Mouse (Mus musculus): ENCODE measurements around the gene Rbfox1.

Gene Rbfox1

DNA sequence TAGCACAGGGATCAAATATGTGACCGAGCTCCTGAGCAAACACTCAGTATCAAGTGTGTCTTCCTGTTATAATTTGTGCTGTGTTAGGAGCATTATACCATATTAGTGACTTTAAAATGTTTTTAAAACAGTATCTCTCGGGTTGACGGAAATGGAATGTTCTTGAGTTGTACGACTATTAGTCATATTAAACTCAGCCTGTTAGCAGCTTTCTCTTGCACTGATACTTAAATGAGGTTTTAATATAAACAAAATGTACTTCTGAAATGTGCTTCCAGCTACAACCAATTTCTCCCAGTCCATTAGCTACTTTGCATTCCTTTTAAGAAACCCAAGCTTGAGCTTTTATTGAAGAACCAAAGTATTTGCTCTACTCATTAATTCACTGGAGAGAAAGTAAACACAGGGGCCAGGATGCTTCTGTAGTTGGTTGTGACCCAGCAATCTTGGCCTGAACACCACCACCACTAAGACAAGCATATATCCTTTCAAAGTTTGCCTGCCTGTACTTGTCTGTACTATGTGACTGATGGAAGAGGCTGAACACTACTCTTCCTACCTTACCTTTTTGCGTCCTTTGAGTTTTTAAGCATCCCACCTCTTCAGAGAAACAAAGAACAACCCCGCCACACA lies 944.9 kb downstream of the Rbfox1 start:
- in situ Hi-C loops (cut with MboI; ENCODE audit: low pct_unique_long_range_greater_than_20kb in 1 of 2, low sequenced_read_pairs in 2 of 2, unreplicated experiment in 1 of 2), result no loop called here

DNA sequence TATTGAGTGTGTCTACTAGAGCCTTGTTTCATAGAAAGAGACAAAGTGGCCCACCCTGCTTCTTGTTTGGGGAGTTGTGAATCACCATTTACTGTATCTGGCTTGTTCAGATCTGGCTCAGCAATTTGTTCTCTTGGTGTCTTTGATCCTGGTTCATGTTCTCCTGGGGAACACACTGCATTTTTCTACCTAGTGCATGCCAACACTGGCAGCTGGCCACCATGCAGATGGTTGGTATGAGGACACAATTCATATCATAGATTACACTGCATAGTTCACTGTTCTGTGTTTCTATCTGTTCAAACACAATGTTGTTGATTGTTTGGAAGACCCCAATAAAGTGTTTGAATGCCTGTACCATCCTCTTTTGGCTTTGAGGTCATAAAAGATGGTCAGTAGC lies 948.3 kb downstream of the Rbfox1 start:
- in situ Hi-C loops (cut with MboI; ENCODE audit: low pct_unique_long_range_greater_than_20kb in 1 of 2, low sequenced_read_pairs in 2 of 2, unreplicated experiment in 1 of 2), result no loop called here

DNA sequence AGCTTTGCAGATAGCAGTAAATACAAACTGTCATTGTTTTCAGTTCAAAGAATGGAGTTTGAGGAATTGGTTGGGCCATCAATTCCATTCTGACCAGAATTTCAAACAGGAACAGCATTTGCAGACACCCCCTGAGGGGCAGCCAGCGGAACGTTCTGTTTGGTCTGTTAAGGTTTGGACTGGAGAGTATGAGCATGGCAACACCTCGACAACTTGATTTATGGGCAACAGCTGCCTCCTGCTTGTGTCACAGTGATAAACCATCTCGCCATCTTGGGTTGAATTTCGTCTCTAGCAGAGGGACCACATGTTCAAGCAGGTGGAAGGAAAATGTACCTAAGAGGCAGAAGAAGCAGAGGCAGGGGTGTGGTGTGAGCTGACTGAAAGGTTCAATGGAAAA lies 949.9 kb downstream of the Rbfox1 start:
- in situ Hi-C loops (cut with MboI; ENCODE audit: low pct_unique_long_range_greater_than_20kb in 1 of 2, low sequenced_read_pairs in 2 of 2, unreplicated experiment in 1 of 2), result no loop called here

DNA sequence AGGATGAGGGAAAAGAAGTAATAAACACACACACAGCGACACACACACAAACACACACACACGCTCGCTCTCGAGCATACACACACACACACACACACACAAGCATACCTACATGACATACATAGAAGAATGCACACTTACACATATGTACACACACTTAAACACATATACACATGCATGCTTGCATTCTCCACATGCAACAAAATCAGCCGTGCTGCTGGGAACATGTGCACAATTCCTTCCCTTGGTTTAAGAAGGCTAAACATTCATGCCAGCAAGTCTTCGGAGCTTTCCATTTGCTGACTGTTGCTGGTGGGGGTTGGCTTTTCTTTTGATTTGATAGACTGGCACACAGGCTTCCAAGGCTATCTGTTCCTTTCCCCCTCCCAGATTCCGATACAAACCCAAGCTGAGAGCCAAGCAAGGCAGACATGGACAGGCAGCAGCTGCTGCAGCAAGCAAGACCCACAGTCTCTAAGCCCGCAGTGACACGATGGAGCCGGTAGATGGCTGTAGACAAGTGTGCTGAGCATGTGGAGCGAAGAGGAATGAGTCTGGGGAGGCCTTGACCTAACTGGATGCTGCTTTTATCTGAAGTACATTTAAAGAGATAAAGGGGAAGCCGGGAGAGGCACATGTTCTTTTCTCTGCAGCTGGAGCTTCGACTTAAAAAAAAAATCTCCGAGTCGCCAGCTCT lies 954.3 kb downstream of the Rbfox1 start:
- in situ Hi-C loops (cut with MboI; ENCODE audit: low pct_unique_long_range_greater_than_20kb in 1 of 2, low sequenced_read_pairs in 2 of 2, unreplicated experiment in 1 of 2), result no loop called here

DNA sequence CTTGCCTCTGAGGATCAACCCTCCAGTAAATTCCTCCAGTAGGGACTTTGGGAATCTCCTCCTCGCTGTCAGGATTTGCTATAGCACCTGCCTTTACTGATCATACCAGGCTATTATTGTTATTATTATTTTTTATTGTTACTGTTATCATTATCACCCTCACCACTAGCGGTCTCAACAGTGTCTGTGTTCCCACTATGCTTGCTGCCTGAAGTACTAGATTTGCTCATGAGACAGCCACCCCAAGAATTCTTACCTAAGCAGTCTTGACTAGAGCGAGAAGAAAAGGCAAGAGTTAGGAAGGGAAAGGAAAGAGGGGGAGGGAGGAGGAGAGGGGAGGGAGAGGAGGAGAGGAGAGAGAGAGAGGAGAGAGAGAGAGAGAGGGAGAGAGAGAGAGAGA lies 954.9 kb downstream of the Rbfox1 start:
- in situ Hi-C loops (cut with MboI; ENCODE audit: low pct_unique_long_range_greater_than_20kb in 1 of 2, low sequenced_read_pairs in 2 of 2, unreplicated experiment in 1 of 2), result no loop called here

DNA sequence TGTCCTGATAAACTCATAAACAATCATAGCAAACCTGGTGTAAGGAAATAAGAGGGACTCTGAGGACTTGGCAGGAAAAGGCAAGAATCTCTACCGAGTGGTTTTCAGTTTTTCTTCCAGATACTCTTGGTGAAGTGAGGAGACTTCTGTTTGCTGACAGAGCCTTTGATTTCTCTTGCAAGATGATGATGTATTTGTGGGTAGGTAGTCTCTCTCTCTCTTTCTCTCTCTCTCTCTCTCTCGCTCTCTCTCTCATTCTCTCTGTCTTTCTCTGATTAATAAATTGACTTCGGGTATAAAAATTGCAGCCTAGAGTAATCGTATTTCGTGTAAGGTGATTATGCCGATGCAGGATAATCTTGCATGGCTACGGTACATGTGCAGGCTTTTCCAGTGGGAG lies 955.3 kb downstream of the Rbfox1 start:
- in situ Hi-C loops (cut with MboI; ENCODE audit: low pct_unique_long_range_greater_than_20kb in 1 of 2, low sequenced_read_pairs in 2 of 2, unreplicated experiment in 1 of 2), result no loop called here

DNA sequence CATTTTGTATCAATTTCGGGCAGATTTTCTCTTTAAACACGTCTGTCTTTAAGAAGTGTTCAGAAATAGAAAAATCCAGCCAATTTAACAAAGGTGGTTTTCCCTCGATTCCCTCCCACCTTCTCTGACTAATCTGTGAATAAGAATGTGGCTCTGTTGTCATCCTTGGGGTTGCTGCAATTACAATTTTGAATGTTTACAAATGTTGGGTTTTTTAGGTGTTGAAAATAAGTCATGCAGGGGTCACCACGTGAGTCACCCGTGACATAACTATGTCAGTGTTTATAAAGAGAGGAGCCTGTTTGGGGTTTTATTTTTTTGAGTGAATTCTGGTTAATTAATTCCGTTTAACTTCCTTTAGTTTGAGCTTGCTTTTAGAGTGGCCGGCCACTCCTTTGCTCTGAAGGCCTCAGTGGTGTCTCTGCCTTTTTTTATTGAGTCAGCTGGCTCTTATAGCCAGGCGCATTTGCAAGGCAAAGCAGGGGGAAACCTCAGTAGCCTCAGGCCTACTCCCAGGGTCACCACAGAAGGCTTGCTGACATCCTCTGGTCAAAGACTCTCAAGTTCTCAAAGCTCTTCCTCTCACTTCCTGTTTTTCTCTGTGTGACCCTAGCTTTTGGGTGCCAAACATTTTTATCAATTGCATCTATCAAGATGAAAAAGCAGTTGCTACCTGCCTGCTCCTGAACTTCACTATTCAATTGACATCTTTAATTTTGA lies 957.1 kb downstream of the Rbfox1 start:
- in situ Hi-C loops (cut with MboI; ENCODE audit: low pct_unique_long_range_greater_than_20kb in 1 of 2, low sequenced_read_pairs in 2 of 2, unreplicated experiment in 1 of 2), result no loop called here

DNA sequence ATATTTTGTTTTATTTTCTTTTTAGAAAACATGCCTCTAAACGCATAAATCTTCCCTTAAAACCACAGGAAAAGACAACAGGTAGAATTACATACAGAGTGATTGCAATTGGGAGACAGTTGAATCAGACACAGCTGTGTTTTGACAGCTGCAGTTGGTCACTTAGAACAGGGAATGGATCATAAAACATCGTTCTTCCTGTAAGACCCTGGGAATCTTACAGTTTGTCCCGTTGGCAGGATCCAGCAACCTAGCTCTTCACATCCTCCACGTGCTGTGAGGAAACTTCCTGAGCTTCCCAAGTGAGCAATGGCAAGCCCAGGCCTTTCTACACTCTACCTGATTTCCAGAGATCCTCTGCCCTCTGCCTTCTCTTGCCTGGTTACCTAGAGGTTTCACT lies 959.5 kb downstream of the Rbfox1 start:
- in situ Hi-C loops (cut with MboI; ENCODE audit: low pct_unique_long_range_greater_than_20kb in 1 of 2, low sequenced_read_pairs in 2 of 2, unreplicated experiment in 1 of 2), result no loop called here

DNA sequence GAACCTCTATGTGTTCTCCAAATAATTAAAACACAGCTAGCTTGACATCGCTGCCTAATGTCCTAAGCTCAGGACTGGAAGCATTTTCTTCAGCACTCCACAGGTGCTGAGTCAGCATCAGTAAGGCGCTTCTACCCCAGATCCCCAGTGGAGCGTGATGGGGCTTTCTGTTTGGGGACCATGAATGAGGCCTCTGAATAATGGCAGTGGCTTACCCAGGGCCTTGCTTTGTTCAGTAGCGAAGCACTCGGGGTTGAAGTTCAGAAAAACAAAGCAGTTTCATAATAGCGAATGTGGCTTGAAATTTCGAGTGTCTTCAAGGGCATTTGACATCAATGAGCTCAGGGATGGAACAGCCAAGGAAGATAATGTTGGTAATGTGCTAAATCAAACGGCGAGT lies 966.2 kb downstream of the Rbfox1 start:
- in situ Hi-C loops (cut with MboI; ENCODE audit: low pct_unique_long_range_greater_than_20kb in 1 of 2, low sequenced_read_pairs in 2 of 2, unreplicated experiment in 1 of 2), result no loop called here

DNA sequence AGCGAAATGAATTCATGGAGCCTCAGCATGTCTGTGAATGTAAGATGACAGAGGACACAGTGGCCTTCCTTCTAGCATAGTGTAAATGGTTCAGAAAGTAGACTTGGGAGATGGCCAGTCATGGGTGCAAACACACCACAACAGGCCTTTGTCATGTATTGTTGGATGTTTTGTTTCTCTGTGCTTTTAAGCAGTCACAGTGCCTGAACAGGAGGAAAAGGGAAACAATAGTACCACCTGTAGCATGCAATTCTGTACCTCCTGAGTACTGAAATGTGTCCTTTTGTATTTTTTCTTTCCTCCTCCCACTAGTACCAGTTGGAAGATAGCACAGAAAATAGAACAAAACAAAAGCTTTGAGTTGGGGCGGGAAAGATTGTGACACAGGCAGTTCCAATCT lies 968.6 kb downstream of the Rbfox1 start:
- in situ Hi-C loops (cut with MboI; ENCODE audit: low pct_unique_long_range_greater_than_20kb in 1 of 2, low sequenced_read_pairs in 2 of 2, unreplicated experiment in 1 of 2), result no loop called here

DNA sequence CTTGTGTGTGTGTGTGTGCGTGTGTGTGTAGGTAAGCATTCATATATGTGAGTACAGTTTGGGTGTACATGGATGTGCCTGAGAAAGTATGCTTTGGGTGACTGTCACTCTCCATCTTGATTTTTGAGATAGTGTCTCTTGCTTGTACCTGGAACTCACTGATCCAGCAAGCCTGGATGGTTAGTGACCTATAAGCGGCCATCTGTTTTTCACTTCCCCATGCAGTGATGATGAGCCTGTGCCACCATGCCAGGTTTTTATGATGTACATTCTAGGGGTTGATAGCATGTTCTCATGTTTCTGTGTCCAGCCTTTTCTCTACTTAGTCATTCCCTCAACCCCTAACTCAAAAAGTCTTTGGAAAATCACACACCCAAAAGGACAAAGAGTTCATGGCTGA lies 976.5 kb downstream of the Rbfox1 start:
- in situ Hi-C loops (cut with MboI; ENCODE audit: low pct_unique_long_range_greater_than_20kb in 1 of 2, low sequenced_read_pairs in 2 of 2, unreplicated experiment in 1 of 2), result no loop called here

DNA sequence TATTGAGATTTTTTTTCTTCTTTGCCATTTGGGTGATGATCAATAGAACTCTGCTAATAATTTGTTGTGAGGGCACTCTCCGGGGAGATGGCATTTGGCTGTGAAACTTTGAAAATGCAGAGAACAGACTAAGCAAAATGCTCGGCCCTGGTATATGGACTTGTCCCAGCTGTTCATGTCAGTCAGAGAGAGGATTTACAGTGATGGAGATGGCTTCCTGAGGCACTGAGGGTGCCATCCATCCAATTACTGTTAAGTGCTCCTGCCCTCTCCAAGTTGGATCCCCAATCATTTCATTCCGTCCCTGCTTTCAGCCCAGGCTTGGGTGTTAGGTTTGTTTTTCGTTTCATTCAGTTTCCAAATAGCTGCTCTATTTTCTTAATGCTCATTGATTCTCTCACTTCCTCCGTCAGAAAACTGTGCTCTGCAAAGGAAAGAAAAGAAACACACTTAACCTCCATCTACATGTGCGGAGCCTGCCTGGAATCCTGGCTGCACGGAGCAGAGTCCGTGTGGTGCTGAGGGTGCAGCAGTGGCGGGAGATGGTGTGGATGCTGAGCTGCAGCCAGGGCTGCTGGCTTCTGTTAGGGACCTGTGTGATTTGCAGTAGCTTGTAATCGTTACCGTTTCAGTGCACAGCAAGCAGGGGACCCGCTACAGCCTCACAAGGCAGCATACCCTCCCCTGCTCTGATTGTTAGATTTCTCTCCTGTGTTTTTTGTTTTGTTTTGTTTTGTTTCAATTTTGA lies 997.7 kb downstream of the Rbfox1 start:
- in situ Hi-C loops (cut with MboI; ENCODE audit: low pct_unique_long_range_greater_than_20kb in 1 of 2, low sequenced_read_pairs in 2 of 2, unreplicated experiment in 1 of 2), result no loop called here

DNA sequence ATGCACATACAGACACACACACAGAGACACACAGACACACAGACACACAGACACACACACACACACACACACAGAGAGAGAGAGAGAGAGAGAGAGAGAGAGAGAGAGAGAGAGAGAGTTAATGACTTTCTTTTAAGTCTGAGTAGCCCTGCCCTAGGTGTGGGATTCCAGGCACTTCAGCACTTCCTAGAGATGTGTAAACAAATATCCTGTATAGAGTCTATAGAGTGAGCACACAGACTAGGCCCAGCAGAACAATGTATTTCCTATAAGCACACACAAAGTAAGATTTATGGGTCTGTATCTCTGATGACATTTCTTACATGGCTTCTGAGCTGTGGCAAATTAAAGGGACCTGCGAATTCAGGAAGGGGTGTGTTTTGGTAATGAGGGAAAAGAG lies 998.6 kb downstream of the Rbfox1 start:
- in situ Hi-C loops (cut with MboI; ENCODE audit: low pct_unique_long_range_greater_than_20kb in 1 of 2, low sequenced_read_pairs in 2 of 2, unreplicated experiment in 1 of 2), result no loop called here

DNA sequence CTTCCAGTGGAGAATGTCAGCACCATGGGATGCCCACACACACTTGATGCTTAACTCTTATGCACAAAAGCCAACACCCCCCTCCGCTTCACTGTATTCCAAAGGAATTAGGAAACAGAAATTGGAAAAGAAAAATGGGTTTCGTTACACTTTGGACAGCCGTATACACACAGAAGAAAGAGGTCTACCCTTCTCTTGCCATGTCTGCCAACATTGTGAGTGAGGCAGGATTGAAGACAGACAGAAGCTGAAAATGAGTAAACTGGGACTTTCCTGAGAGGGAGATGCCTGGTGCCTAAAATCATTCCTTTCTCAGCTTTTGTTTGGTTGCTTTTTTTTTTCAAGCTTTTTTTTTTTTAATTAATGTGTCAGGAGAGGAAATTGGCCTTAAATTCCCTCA lies 1000.5 kb downstream of the Rbfox1 start:
- in situ Hi-C loops (cut with MboI; ENCODE audit: low pct_unique_long_range_greater_than_20kb in 1 of 2, low sequenced_read_pairs in 2 of 2, unreplicated experiment in 1 of 2), result no loop called here

DNA sequence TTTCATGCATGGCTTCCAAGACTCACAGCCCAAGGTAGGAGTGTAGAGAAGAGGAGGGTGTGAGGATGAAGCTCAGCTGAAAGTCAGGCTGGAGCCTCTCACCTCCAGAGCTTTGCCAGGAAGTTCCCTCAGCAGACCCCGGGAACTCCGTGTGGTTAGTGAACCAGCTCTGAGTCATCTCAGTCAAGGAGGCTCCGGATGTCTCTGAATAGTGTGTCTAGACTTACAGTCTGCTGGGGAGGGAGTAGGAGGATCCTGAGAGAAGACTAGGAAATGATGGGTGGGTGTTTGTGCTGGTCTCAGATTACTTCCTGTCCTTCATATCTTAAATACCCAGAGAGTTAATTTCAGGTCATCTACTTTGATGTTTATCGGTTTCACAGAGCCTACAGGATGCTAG lies 1004.1 kb downstream of the Rbfox1 start:
- in situ Hi-C loops (cut with MboI; ENCODE audit: low pct_unique_long_range_greater_than_20kb in 1 of 2, low sequenced_read_pairs in 2 of 2, unreplicated experiment in 1 of 2), result no loop called here

DNA sequence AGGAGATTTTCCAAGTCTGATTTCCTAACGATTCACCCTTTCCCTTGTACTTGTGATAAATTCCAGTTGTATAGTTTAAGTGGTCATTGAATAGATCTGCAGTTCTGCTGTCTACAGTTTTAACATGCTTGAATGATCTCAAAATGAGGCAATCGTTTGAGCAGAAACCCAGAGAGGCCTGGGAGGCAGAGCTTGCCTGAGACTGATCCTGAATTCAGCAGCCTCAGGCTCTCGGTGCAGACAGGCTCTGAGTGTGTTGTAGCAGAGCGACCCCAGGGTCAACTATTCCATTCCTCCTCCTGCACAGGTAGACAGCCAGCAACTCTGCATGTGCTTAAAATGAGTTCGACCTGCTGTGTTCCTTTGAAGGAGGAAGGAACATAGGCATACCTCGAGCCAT lies 1012.6 kb downstream of the Rbfox1 start:
- in situ Hi-C loops (cut with MboI; ENCODE audit: low pct_unique_long_range_greater_than_20kb in 1 of 2, low sequenced_read_pairs in 2 of 2, unreplicated experiment in 1 of 2), result no loop called here

DNA sequence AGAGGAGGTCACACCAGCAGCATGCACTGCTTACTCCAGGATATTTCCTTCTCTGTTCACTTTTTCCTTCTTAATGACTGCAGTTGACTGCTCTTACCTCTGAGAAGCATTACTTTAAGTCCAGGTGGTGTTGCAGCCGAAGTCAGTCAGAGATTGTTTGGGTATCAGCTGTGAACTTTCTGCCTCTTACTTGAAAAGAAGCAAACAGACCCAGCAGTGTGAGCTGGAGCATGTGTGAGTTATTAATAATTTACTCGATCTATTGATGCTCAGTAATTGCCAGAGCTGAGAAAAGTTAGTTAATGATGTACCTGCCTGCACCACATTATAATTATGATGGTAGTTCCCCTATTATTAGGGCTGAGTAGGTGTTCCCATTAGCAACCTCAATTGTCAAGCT lies 1014.9 kb downstream of the Rbfox1 start:
- in situ Hi-C loops (cut with MboI; ENCODE audit: low pct_unique_long_range_greater_than_20kb in 1 of 2, low sequenced_read_pairs in 2 of 2, unreplicated experiment in 1 of 2), result no loop called here

DNA sequence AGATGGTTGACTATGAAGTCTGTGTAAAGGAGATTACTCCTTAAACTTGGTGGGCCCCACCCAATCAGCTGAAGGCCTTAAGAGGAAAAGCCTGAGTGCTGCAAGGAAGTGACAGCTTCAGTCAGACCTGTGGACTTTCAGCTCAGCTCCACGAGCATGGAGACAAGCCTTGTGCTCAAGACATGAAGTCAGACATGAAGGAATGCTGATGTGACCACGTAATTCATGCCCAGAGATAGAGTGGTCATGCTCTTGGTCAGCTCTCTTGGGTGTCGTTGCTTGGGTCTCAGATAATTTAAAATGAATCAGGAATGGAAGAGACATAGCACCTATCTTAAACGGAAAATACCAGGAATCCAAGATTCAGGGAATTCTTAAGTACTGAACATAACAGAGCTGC lies 1019.8 kb downstream of the Rbfox1 start:
- in situ Hi-C loops (cut with MboI; ENCODE audit: low pct_unique_long_range_greater_than_20kb in 1 of 2, low sequenced_read_pairs in 2 of 2, unreplicated experiment in 1 of 2), result no loop called here

DNA sequence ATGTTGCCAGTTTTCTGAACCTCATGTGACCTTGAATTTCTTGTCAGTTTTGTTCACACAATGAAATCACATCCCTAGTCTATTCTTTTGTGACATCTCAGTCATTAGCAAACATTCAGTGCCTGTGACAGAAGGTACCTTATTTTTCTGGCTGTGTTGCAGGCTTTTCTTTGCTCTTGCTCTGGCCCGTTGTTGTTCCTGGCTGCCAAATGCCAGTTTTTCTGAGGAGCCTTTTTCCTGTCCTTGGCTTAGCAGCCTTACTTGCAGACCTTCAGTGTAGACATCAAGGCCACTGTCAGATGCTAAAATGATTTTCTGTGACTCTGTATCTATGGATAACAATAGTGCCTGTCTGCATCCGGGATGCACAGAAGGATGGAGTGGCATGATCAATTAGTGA lies 1020.8 kb downstream of the Rbfox1 start:
- in situ Hi-C loops (cut with MboI; ENCODE audit: low pct_unique_long_range_greater_than_20kb in 1 of 2, low sequenced_read_pairs in 2 of 2, unreplicated experiment in 1 of 2), result no loop called here

Measured in mouse embryonic stem cell (cell line).